Mouse (Mus musculus) G1E (cell line): Measurements from ENCODE around the gene Cend1.

Source experiments
- CTCF ChIP-seq: IDR thresholded peaks from 2 replicates; pipeline ENCODE4 v1.5.1; 2012; ENCODE audit warnings: low read depth, low read length, inconsistent platforms, mixed read lengths
- GATA1 ChIP-seq: IDR thresholded peaks from 2 replicates; pipeline ENCODE4 v1.6.1; 2012; ENCODE audit warnings: borderline replicate concordance, low read length, inconsistent platforms, mixed read lengths
- GATA2 ChIP-seq: IDR thresholded peaks from 2 replicates; pipeline ENCODE4 v1.6.1; 2012; ENCODE audit warnings: low read depth, low read length, inconsistent platforms, borderline replicate concordance
- POLR2AphosphoS5 ChIP-seq: IDR thresholded peaks from 2 replicates; pipeline ENCODE4 v1.6.1; 2012; ENCODE audit warnings: low read depth, low read length, inconsistent platforms; ENCODE audit not compliant: insufficient replicate concordance
- TAL1 ChIP-seq: conservative IDR thresholded peaks from 2 replicates; pipeline ENCODE4 v1.6.1; 2012; ENCODE audit warnings: low read depth, low read length, inconsistent platforms, mixed read lengths

DNA sequence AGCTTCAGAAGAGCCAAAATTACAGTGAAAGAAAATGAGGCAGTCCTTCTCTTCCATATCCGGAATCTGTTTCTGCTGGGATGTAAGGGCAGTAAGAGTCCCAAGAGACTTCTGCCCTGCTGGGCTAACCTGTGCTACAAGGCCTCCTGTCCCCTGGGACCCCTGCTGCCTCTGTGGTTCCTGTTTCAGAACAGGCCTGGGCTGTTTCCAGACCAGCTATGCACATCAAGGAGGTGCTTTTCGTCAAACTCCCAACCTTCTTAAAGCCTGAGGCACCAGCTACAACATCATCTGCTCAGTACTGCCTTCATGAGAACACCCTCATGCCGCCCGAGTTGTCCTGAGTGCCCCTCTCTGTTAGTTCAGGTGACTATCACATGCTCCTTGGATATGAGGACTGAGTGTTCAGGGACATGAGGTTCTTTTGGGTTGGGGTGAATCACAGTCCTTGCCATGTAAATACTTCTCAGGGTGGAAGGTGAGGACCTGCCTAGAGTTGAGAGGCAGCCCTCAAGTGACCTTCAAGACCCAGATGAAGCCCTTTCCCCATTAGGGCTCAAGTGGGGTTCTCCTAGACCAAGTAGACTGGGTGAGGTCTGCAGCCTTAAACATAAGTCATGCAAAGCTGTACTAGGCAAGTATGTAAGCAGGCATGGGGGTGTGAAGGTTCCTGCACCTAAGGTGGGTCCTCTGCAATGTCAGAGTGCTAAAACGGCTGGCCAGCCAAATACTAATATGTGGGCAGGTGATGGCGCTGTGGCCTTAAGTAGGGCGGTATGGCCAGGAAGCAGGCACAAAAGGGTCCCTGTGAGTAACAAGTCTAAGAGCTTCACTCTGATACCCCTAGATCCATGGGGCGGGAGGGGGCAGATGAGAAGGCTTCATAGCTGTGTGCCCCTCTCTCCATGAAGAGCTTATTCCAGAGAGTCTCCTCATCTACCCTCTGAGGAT, 11.3 kb downstream of the Cend1 start:
- TF ChIP-seq TAL1 (no peak), CTCF (no peak), GATA1 (no peak), POLR2AphosphoS5 (no peak), GATA2 (no peak)
